Mouse (Mus musculus): ENCODE measurements around the gene Galnt16. TPM values are rescaled to one million over a fixed set of nuclear protein-coding genes. Genes with fewer than 3 reads are reported as not detected.

The Galnt16 gene
- total RNA-seq, 2 experiments from 2014 or later = 152 to 160 TPM

- DNase-seq (ENCODE audit: extremely low spot score in 1 of 2, low spot score in 1 of 2) = no peak
Observed at GRCm38 (mm10) chr12:80530052-80530451, 12.0 kb downstream of the Galnt16 start.

GRCm38 (mm10) chr12:80530630-80531029 is 12.6 kb downstream of the Galnt16 start:
- DNase-seq (ENCODE audit: extremely low spot score in 1 of 2, low spot score in 1 of 2) = no peak

GRCm38 (mm10) chr12:80531585-80531984 is 13.5 kb downstream of the Galnt16 start:
- no peak for DNase-seq (ENCODE audit: extremely low spot score in 1 of 2, low spot score in 1 of 2)

GRCm38 (mm10) chr12:80533876-80534275 is 15.8 kb downstream of the Galnt16 start:
- DNase-seq (ENCODE audit: extremely low spot score in 1 of 2, low spot score in 1 of 2) = no peak

GRCm38 (mm10) chr12:80537313-80537712 is 19.2 kb downstream of the Galnt16 start:
- no peak for DNase-seq (ENCODE audit: extremely low spot score in 1 of 2, low spot score in 1 of 2)

- no peak for DNase-seq (ENCODE audit: extremely low spot score in 1 of 2, low spot score in 1 of 2)
Observed at GRCm38 (mm10) chr12:80538311-80538710, 20.2 kb downstream of the Galnt16 start.

- DNase-seq (ENCODE audit: extremely low spot score in 1 of 2, low spot score in 1 of 2) = no peak
Observed at GRCm38 (mm10) chr12:80545310-80545709, 27.2 kb downstream of the Galnt16 start.

- DNase-seq (ENCODE audit: extremely low spot score in 1 of 2, low spot score in 1 of 2) = peak in 1 of 2 experiments; percentile 48
Observed at GRCm38 (mm10) chr12:80549646-80550045, 31.6 kb downstream of the Galnt16 start.

- DNase-seq (ENCODE audit: extremely low spot score in 1 of 2, low spot score in 1 of 2) = no peak
Observed at GRCm38 (mm10) chr12:80553157-80553556, 35.1 kb downstream of the Galnt16 start.

- DNase-seq (ENCODE audit: extremely low spot score in 1 of 2, low spot score in 1 of 2) = no peak
Observed at GRCm38 (mm10) chr12:80554312-80554711, 36.2 kb downstream of the Galnt16 start.

GRCm38 (mm10) chr12:80561904-80562303 is 43.8 kb downstream of the Galnt16 start:
- no peak for DNase-seq (ENCODE audit: extremely low spot score in 1 of 2, low spot score in 1 of 2)

- DNase-seq (ENCODE audit: extremely low spot score in 1 of 2, low spot score in 1 of 2) = no peak
Observed at GRCm38 (mm10) chr12:80562793-80563192, 44.7 kb downstream of the Galnt16 start.

- no peak for DNase-seq (ENCODE audit: extremely low spot score in 1 of 2, low spot score in 1 of 2)
Observed at GRCm38 (mm10) chr12:80564990-80565389, 46.9 kb downstream of the Galnt16 start.

GRCm38 (mm10) chr12:80565793-80566192 is 47.7 kb downstream of the Galnt16 start:
- DNase-seq (ENCODE audit: extremely low spot score in 1 of 2, low spot score in 1 of 2) = no peak

- DNase-seq (ENCODE audit: extremely low spot score in 1 of 2, low spot score in 1 of 2) = no peak
Observed at GRCm38 (mm10) chr12:80566502-80566901, 48.4 kb downstream of the Galnt16 start.

- DNase-seq (ENCODE audit: extremely low spot score in 1 of 2, low spot score in 1 of 2) = peak in 1 of 2 experiments; percentile 35
Observed at GRCm38 (mm10) chr12:80567375-80567774, 49.3 kb downstream of the Galnt16 start.

GRCm38 (mm10) chr12:80569561-80569960 is 51.5 kb downstream of the Galnt16 start:
- DNase-seq (ENCODE audit: extremely low spot score in 1 of 2, low spot score in 1 of 2) = no peak

- no peak for DNase-seq (ENCODE audit: extremely low spot score in 1 of 2, low spot score in 1 of 2)
Observed at GRCm38 (mm10) chr12:80574318-80574717, 56.2 kb downstream of the Galnt16 start.

- peak in 1 of 2 experiments; percentile 27 for DNase-seq (ENCODE audit: extremely low spot score in 1 of 2, low spot score in 1 of 2)
Observed at GRCm38 (mm10) chr12:80574825-80575371, 56.8 kb downstream of the Galnt16 start.

- DNase-seq (ENCODE audit: extremely low spot score in 1 of 2, low spot score in 1 of 2) = peak in 1 of 2 experiments; percentile 61
Observed at GRCm38 (mm10) chr12:80577049-80577448, 59.0 kb downstream of the Galnt16 start.

- no peak for DNase-seq (ENCODE audit: extremely low spot score in 1 of 2, low spot score in 1 of 2)
Observed at GRCm38 (mm10) chr12:80581357-80581756, 63.3 kb downstream of the Galnt16 start.

GRCm38 (mm10) chr12:80584973-80585372 is 66.9 kb downstream of the Galnt16 start:
- peak in 1 of 2 experiments; percentile 52 for DNase-seq (ENCODE audit: extremely low spot score in 1 of 2, low spot score in 1 of 2)

- DNase-seq (ENCODE audit: extremely low spot score in 1 of 2, low spot score in 1 of 2) = no peak
Observed at GRCm38 (mm10) chr12:80594141-80594540, 76.1 kb downstream of the Galnt16 start.
